Mouse (Mus musculus): ENCODE results near the gene Gm11562. TPM values are rescaled to one million over a fixed set of nuclear protein-coding genes. Genes with fewer than 3 reads are reported as not detected.

Gm11562 gene
- total and polyA plus RNA-seq, 2 experiments from 2014 or later = not detected

DNA sequence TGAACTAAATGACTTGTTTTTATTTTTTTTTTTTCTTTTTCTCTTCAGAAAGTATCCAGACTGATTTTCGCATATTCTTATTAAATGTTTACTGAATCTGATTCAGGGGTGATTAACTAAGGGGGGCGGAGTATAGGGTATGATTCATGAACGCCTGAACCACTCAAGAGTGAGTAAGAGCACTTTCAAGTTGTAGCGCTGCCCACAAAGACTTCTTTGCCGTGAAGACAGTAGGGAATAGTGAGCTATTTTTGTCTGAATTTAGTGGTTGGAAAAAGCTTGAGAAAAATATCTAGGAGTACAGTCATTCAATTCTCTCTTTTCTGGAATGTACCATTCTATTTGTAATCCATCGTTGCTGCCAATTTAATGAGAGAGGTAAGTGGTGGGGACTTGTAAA, 38.7 kb downstream of the Gm11562 start:
- DNase-seq (ENCODE audit: low spot score) = no peak
- no peaks in the 10 kb centered on the region for H3K27me3 ChIP-seq (ENCODE audit: insufficient read depth, low read length)
- H3K4me2 ChIP-seq (ENCODE audit: low read depth, low read length, poor library complexity, severe bottlenecking) = no peak overlapping the region
- H3K9ac ChIP-seq (replicated peaks; ENCODE audit: low read length, poor library complexity, severe bottlenecking) = no peak overlapping the region
- no peak for TF ChIP-seq CTCF (IDR thresholded peaks at IDR 0.05)
- H3K9me3 ChIP-seq (ENCODE audit: low read length) = no peaks in the 10 kb centered on the region
- H3K4me1 ChIP-seq (ENCODE audit: insufficient read depth, low read length) = no peaks in the 10 kb centered on the region
- no peaks in the 10 kb centered on the region for H3K36me3 ChIP-seq (ENCODE audit: insufficient read depth, low read length)
- ATAC-seq (ENCODE audit: low FRiP score) = no peak
- 84% methylated on average over 6 of the region's 6 CpGs for WGBS
- no peak overlapping the region for H3K4me3 ChIP-seq (ENCODE audit: low read depth, low read length)
- H3K27ac ChIP-seq (ENCODE audit: low read depth, low read length) = no peak overlapping the region

DNA sequence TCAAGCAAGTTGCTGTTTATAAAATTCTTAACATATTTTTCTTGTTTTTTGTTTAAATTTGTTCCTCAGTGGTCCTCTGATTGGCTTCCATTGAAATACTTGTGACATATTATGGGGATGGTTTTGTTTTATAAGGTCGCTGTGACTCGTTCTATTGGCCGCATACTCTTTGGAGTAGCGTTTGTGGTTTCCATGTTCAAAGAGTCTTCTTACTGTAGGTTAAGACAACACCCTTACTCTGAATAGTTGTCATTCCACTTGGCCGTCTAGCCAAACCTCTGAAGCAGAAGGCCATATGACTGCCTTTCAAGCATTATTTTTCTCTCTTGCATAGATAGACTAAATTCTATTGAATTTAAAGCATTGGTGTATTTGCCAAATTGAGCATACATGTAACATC, 39.2 kb downstream of the Gm11562 start:
- WGBS = 95% methylated on average over 5 of the region's 5 CpGs
- no peaks in the 10 kb centered on the region for H3K36me3 ChIP-seq (ENCODE audit: insufficient read depth, low read length)
- no peak overlapping the region for H3K27ac ChIP-seq (ENCODE audit: low read depth, low read length)
- no peak overlapping the region for H3K9ac ChIP-seq (replicated peaks; ENCODE audit: low read length, poor library complexity, severe bottlenecking)
- H3K27me3 ChIP-seq (ENCODE audit: insufficient read depth, low read length) = no peaks in the 10 kb centered on the region
- H3K4me1 ChIP-seq (ENCODE audit: insufficient read depth, low read length) = no peaks in the 10 kb centered on the region
- no peak overlapping the region for H3K4me3 ChIP-seq (ENCODE audit: low read depth, low read length)
- H3K9me3 ChIP-seq (ENCODE audit: low read length) = no peaks in the 10 kb centered on the region
- DNase-seq (ENCODE audit: low spot score) (no peak), ATAC-seq (ENCODE audit: low FRiP score) (no peak)
- no peak for TF ChIP-seq CTCF (IDR thresholded peaks at IDR 0.05)
- no peak overlapping the region for H3K4me2 ChIP-seq (ENCODE audit: low read depth, low read length, poor library complexity, severe bottlenecking)

DNA sequence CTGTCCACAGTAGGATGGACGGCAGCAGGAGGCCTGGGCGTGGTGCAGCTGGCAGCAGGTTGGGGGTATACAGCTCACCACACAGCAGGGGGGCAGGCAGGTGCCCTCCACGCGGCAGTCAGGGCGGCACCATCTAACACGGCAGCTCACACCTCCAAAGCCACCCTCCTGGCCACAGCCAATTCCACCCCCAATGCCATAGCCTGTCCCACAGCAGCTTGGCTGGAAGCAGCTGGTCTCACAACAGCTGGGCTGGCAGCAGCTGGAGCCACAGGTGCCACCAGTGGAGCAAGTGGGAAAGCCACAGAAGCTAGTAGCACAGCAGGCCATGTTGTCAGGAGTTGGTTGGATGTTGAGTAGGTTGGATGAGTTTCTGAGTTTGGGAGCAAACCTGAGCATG, 39.6 kb downstream of the Gm11562 start, which contains the start of gene Krtap1-5:
Gene Krtap1-5, minus strand, starts transcription at position 381 of the 400 bp plus-strand sequence.
- no peaks in the 10 kb centered on the region for H3K9me3 ChIP-seq (ENCODE audit: low read length)
- WGBS = 82% methylated on average over 6 of the region's 6 CpGs
- H3K36me3 ChIP-seq (ENCODE audit: insufficient read depth, low read length) = no peaks in the 10 kb centered on the region
- no peak within 1 kb of the TSS for H3K27ac ChIP-seq (ENCODE audit: low read depth, low read length)
- no peaks in the 10 kb centered on the region for H3K4me1 ChIP-seq (ENCODE audit: insufficient read depth, low read length)
- no peak within 1 kb of the TSS for H3K9ac ChIP-seq (replicated peaks; ENCODE audit: low read length, poor library complexity, severe bottlenecking)
- H3K4me2 ChIP-seq (ENCODE audit: low read depth, low read length, poor library complexity, severe bottlenecking) = no peak within 1 kb of the TSS
- ATAC-seq (ENCODE audit: low FRiP score) (no peak), DNase-seq (ENCODE audit: low spot score) (no peak)
- TF ChIP-seq CTCF (IDR thresholded peaks at IDR 0.05) = no peak
- H3K27me3 ChIP-seq (ENCODE audit: insufficient read depth, low read length) = no peaks in the 10 kb centered on the region
- no peak within 1 kb of the TSS for H3K4me3 ChIP-seq (ENCODE audit: low read depth, low read length)

DNA sequence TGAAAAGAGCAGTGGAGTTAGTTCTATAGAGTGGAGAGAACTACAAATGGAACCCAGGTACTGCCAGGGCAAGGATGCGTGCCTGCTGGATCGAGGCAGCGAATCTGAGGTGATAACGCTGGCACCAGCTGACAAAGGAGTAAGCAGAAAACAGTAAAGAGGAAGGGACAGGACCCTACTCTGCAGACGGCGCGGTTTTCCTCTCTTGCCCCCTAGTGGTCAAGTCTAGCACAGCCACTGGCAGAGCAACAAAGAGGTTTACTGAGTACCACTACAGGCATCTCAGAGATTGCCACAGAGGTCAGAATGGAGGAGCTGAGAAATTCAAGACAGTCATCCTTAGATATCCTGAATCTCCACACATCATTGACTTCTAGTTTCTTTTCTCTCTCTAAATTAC, 46.1 kb downstream of the Gm11562 start:
- H3K4me3 ChIP-seq (ENCODE audit: low read depth, low read length) = no peak overlapping the region
- peak; percentile 86 for TF ChIP-seq CTCF (IDR thresholded peaks at IDR 0.05)
- no peak overlapping the region for H3K9ac ChIP-seq (replicated peaks; ENCODE audit: low read length, poor library complexity, severe bottlenecking)

DNA sequence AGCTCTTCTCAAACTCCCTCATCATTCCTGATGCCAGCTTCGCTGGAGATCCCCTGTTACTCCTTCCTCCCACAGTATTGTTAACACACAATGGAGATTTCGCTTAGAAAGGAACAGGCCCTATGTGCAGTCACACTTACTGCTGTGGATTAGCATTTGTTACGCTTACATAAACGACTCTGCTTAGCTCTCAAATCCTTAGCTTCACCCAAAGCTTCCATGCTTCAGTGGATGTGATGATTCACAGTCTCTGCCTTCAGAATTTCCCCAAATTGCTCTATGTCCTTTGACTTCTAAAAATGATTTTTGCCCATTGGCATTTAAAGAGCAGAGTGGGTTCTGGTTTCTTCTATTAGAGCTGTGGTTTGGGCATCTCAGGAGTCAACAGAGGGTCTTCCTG, 47.1 kb downstream of the Gm11562 start:
- TF ChIP-seq CTCF (IDR thresholded peaks at IDR 0.05) = no peak
- ATAC-seq (ENCODE audit: low FRiP score) (no peak), DNase-seq (ENCODE audit: low spot score) (no peak)
- Histone ChIP-seq H3K4me2 (ENCODE audit: low read depth, low read length, poor library complexity, severe bottlenecking) (no peak overlapping the region), H3K9me3 (ENCODE audit: low read length) (no peaks in the 10 kb centered on the region), H3K4me1 (ENCODE audit: insufficient read depth, low read length) (no peaks in the 10 kb centered on the region), H3K9ac (replicated peaks; ENCODE audit: low read length, poor library complexity, severe bottlenecking) (no peak overlapping the region), H3K27me3 (ENCODE audit: insufficient read depth, low read length) (no peaks in the 10 kb centered on the region), H3K4me3 (ENCODE audit: low read depth, low read length) (no peak overlapping the region), H3K36me3 (ENCODE audit: insufficient read depth, low read length) (no peaks in the 10 kb centered on the region), H3K27ac (ENCODE audit: low read depth, low read length) (no peak overlapping the region)
- 15% methylated on average over 4 of the region's 4 CpGs for WGBS

More for the DNA sequence above, 46.1 kb downstream of the Gm11562 start:
- Histone ChIP-seq H3K27ac (ENCODE audit: low read depth, low read length) (no peak overlapping the region), H3K27me3 (ENCODE audit: insufficient read depth, low read length) (no peaks in the 10 kb centered on the region), H3K4me2 (ENCODE audit: low read depth, low read length, poor library complexity, severe bottlenecking) (peak overlapping the region; percentile 25; the same call in 1 of the 2 replicates), H3K4me1 (ENCODE audit: insufficient read depth, low read length) (no peaks in the 10 kb centered on the region), H3K36me3 (ENCODE audit: insufficient read depth, low read length) (no peaks in the 10 kb centered on the region), H3K9me3 (ENCODE audit: low read length) (no peaks in the 10 kb centered on the region)
- 5% methylated on average over 7 of the region's 7 CpGs for WGBS
- ATAC-seq (ENCODE audit: low FRiP score) (no peak), DNase-seq (ENCODE audit: low spot score) (peak; percentile 78)

Other genes with a start within 250 kb of the Gm11562 start
Only the 30 nearest of the 38 such genes appear.
- gene Krt20, start 182.3 kb downstream of the Gm11562 start, total RNA-seq (2014; rRNA removed) = not detected in 2 replicates
- gene Krt20, start 182.3 kb downstream of the Gm11562 start, polyA plus RNA-seq (2015; fragmentation: Nextera tagmentation; extraction: Ambion mirVana) = 0.13 and 0.36 TPM in 2 replicates
- 0.16 TPM in 1 of 2 replicates, not detected in the other for gene Krt23, start 127.3 kb downstream of the Gm11562 start, total RNA-seq (2014; rRNA removed)
- 0.32 TPM in 1 of 2 replicates, not detected in the other for gene Krt23, start 127.3 kb downstream of the Gm11562 start, polyA plus RNA-seq (2015; fragmentation: Nextera tagmentation; extraction: Ambion mirVana)
- not detected in 2 replicates for gene Krt39, start 99.1 kb downstream of the Gm11562 start, total RNA-seq (2014; rRNA removed)
- gene Krt39, start 99.1 kb downstream of the Gm11562 start, polyA plus RNA-seq (2015; fragmentation: Nextera tagmentation; extraction: Ambion mirVana) = not detected in 2 replicates
- not detected in 2 replicates for gene Krt40, start 77.3 kb downstream of the Gm11562 start, total RNA-seq (2014; rRNA removed)
- gene Krt40, start 77.3 kb downstream of the Gm11562 start, polyA plus RNA-seq (2015; fragmentation: Nextera tagmentation; extraction: Ambion mirVana) = not detected in 2 replicates
- gene Krtap3-3, start 69.6 kb downstream of the Gm11562 start, total RNA-seq (2014; rRNA removed) = not detected in 2 replicates
- not detected in 2 replicates for gene Krtap3-3, start 69.6 kb downstream of the Gm11562 start, polyA plus RNA-seq (2015; fragmentation: Nextera tagmentation; extraction: Ambion mirVana)
- not detected in 2 replicates for gene Krtap3-2, start 63.6 kb downstream of the Gm11562 start, total RNA-seq (2014; rRNA removed)
- gene Krtap3-2, start 63.6 kb downstream of the Gm11562 start, polyA plus RNA-seq (2015; fragmentation: Nextera tagmentation; extraction: Ambion mirVana) = not detected in 2 replicates
- not detected in 2 replicates for gene Gm11939, start 61.0 kb downstream of the Gm11562 start, total RNA-seq (2014; rRNA removed)
- gene Gm11939, start 61.0 kb downstream of the Gm11562 start, polyA plus RNA-seq (2015; fragmentation: Nextera tagmentation; extraction: Ambion mirVana) = not detected in 2 replicates
- gene Krtap3-1, start 53.8 kb downstream of the Gm11562 start, total RNA-seq (2014; rRNA removed) = not detected in 2 replicates
- gene Krtap3-1, start 53.8 kb downstream of the Gm11562 start, polyA plus RNA-seq (2015; fragmentation: Nextera tagmentation; extraction: Ambion mirVana) = not detected in 2 replicates
- not detected in 2 replicates for gene Krtap1-5, start 39.4 kb downstream of the Gm11562 start, total RNA-seq (2014; rRNA removed)
- not detected in 2 replicates for gene Krtap1-5, start 39.4 kb downstream of the Gm11562 start, polyA plus RNA-seq (2015; fragmentation: Nextera tagmentation; extraction: Ambion mirVana)
- not detected in 2 replicates for gene Krtap1-4, start 36.8 kb downstream of the Gm11562 start, total RNA-seq (2014; rRNA removed)
- not detected in 2 replicates for gene Krtap1-4, start 36.8 kb downstream of the Gm11562 start, polyA plus RNA-seq (2015; fragmentation: Nextera tagmentation; extraction: Ambion mirVana)
- gene Krtap1-3, start 29.1 kb downstream of the Gm11562 start, total RNA-seq (2014; rRNA removed) = not detected in 2 replicates
- not detected in 2 replicates for gene Krtap1-3, start 29.1 kb downstream of the Gm11562 start, polyA plus RNA-seq (2015; fragmentation: Nextera tagmentation; extraction: Ambion mirVana)
- gene Krtap9-3, start 22.3 kb downstream of the Gm11562 start, total RNA-seq (2014; rRNA removed) = not detected in 2 replicates
- gene Krtap9-3, start 22.3 kb downstream of the Gm11562 start, polyA plus RNA-seq (2015; fragmentation: Nextera tagmentation; extraction: Ambion mirVana) = not detected in 2 replicates
- gene Gm11938, start 17.1 kb downstream of the Gm11562 start, total RNA-seq (2014; rRNA removed) = not detected in 2 replicates
- not detected in 2 replicates for gene Gm11938, start 17.1 kb downstream of the Gm11562 start, polyA plus RNA-seq (2015; fragmentation: Nextera tagmentation; extraction: Ambion mirVana)
- not detected in 2 replicates for gene Gm11937, start 10.2 kb downstream of the Gm11562 start, total RNA-seq (2014; rRNA removed)
- not detected in 2 replicates for gene Gm11937, start 10.2 kb downstream of the Gm11562 start, polyA plus RNA-seq (2015; fragmentation: Nextera tagmentation; extraction: Ambion mirVana)
- not detected in 2 replicates for gene Krtap2-4, start 5.6 kb downstream of the Gm11562 start, total RNA-seq (2014; rRNA removed)
- gene Krtap2-4, start 5.6 kb downstream of the Gm11562 start, polyA plus RNA-seq (2015; fragmentation: Nextera tagmentation; extraction: Ambion mirVana) = not detected in 2 replicates
- gene Krtap4-1, start 7.8 kb upstream of the Gm11562 start, total RNA-seq (2014; rRNA removed) = not detected in 2 replicates
- not detected in 2 replicates for gene Krtap4-1, start 7.8 kb upstream of the Gm11562 start, polyA plus RNA-seq (2015; fragmentation: Nextera tagmentation; extraction: Ambion mirVana)
- gene Krtap4-2, start 14.6 kb upstream of the Gm11562 start, total RNA-seq (2014; rRNA removed) = not detected in 2 replicates
- not detected in 2 replicates for gene Krtap4-2, start 14.6 kb upstream of the Gm11562 start, polyA plus RNA-seq (2015; fragmentation: Nextera tagmentation; extraction: Ambion mirVana)
- not detected in 2 replicates for gene Krtap4-7, start 23.7 kb upstream of the Gm11562 start, total RNA-seq (2014; rRNA removed)
- gene Krtap4-7, start 23.7 kb upstream of the Gm11562 start, polyA plus RNA-seq (2015; fragmentation: Nextera tagmentation; extraction: Ambion mirVana) = not detected in 2 replicates
- not detected in 2 replicates for gene Gm11555, start 29.8 kb upstream of the Gm11562 start, total RNA-seq (2014; rRNA removed)
- gene Gm11555, start 29.8 kb upstream of the Gm11562 start, polyA plus RNA-seq (2015; fragmentation: Nextera tagmentation; extraction: Ambion mirVana) = not detected in 2 replicates
- not detected in 2 replicates for gene Gm11563, start 38.5 kb upstream of the Gm11562 start, total RNA-seq (2014; rRNA removed)
- not detected in 2 replicates for gene Gm11563, start 38.5 kb upstream of the Gm11562 start, polyA plus RNA-seq (2015; fragmentation: Nextera tagmentation; extraction: Ambion mirVana)
- gene Krtap4-6, start 45.5 kb upstream of the Gm11562 start, total RNA-seq (2014; rRNA removed) = not detected in 2 replicates
- gene Krtap4-6, start 45.5 kb upstream of the Gm11562 start, polyA plus RNA-seq (2015; fragmentation: Nextera tagmentation; extraction: Ambion mirVana) = not detected in 2 replicates
- gene Gm14190, start 70.3 kb upstream of the Gm11562 start, total RNA-seq (2014; rRNA removed) = not detected in 2 replicates
- not detected in 2 replicates for gene Gm14190, start 70.3 kb upstream of the Gm11562 start, polyA plus RNA-seq (2015; fragmentation: Nextera tagmentation; extraction: Ambion mirVana)
- not detected in 2 replicates for gene Gm14180, start 113.9 kb upstream of the Gm11562 start, total RNA-seq (2014; rRNA removed)
- gene Gm14180, start 113.9 kb upstream of the Gm11562 start, polyA plus RNA-seq (2015; fragmentation: Nextera tagmentation; extraction: Ambion mirVana) = not detected in 2 replicates
- not detected in 2 replicates for gene Gm11595, start 152.5 kb upstream of the Gm11562 start, total RNA-seq (2014; rRNA removed)
- not detected in 2 replicates for gene Gm11595, start 152.5 kb upstream of the Gm11562 start, polyA plus RNA-seq (2015; fragmentation: Nextera tagmentation; extraction: Ambion mirVana)
- gene Krtap4-8, start 160.3 kb upstream of the Gm11562 start, total RNA-seq (2014; rRNA removed) = not detected in 2 replicates
- not detected in 2 replicates for gene Krtap4-8, start 160.3 kb upstream of the Gm11562 start, polyA plus RNA-seq (2015; fragmentation: Nextera tagmentation; extraction: Ambion mirVana)
- gene Krtap4-9, start 164.8 kb upstream of the Gm11562 start, total RNA-seq (2014; rRNA removed) = not detected in 2 replicates
- not detected in 2 replicates for gene Krtap4-9, start 164.8 kb upstream of the Gm11562 start, polyA plus RNA-seq (2015; fragmentation: Nextera tagmentation; extraction: Ambion mirVana)
- not detected in 2 replicates for gene Gm11596, start 173.0 kb upstream of the Gm11562 start, total RNA-seq (2014; rRNA removed)
- not detected in 2 replicates for gene Gm11596, start 173.0 kb upstream of the Gm11562 start, polyA plus RNA-seq (2015; fragmentation: Nextera tagmentation; extraction: Ambion mirVana)
- gene Gm11569, start 178.5 kb upstream of the Gm11562 start, total RNA-seq (2014; rRNA removed) = not detected in 2 replicates
- not detected in 2 replicates for gene Gm11569, start 178.5 kb upstream of the Gm11562 start, polyA plus RNA-seq (2015; fragmentation: Nextera tagmentation; extraction: Ambion mirVana)
- gene Gm11554, start 184.0 kb upstream of the Gm11562 start, total RNA-seq (2014; rRNA removed) = not detected in 2 replicates
- gene Gm11554, start 184.0 kb upstream of the Gm11562 start, polyA plus RNA-seq (2015; fragmentation: Nextera tagmentation; extraction: Ambion mirVana) = not detected in 2 replicates
- gene Krtap4-13, start 189.5 kb upstream of the Gm11562 start, total RNA-seq (2014; rRNA removed) = not detected in 2 replicates
- gene Krtap4-13, start 189.5 kb upstream of the Gm11562 start, polyA plus RNA-seq (2015; fragmentation: Nextera tagmentation; extraction: Ambion mirVana) = not detected in 2 replicates